Mouse (Mus musculus): ENCODE results near the gene Grin3b. TPM values are rescaled to one million over a fixed set of nuclear protein-coding genes. Genes with fewer than 3 reads are reported as not detected.

Grin3b gene
- polyA plus RNA-seq, 1 experiment from 2014 or later: 0.28 TPM

DNA sequence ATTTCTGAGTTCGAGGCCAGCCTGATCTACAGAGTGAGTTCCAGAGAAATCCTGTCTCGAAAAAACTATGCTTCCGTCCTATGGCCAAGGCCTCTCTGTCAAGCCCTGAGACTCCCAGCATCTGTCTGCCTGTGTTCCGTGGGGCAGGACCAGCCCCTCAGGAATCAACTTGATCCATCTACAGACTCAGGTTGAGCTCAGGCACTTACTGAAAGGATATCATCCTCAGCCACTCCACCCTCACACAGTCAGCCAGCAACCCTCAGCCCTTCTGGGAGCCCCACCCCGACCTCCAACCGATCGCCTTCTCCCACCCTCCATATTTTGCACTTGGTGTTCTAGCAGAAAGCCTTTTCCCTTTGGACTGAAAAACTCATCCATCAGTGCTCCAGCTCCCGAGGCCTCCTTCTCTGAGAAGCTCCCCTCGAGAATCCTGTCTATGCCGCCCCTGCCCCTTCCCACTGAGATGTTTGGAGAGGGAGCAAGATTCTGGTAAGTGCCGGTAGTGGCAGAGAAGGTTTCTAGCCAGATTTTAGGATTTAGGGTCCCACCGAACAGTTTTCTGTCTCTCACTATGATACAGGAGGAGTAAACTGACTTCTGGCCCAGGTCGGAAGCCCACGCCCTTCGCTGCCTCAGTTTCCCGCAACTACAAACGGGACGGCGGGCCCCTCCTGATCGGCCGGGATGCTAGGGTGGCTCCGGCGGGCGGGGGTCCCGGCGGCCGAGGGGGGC, 17.4 kb downstream of the Grin3b start:
- peaks cover 23% of the 10 kb centered on the region for H3K36me3 ChIP-seq
- H3K9me3 ChIP-seq (replicated peaks): 0 out of 2 replicates have a peak, but pooled peaks cover 4% of the 10 kb centered on the region
- 10% methylated on average over 27 of the region's 27 CpGs for WGBS
- H3K27me3 ChIP-seq (ENCODE audit: low read depth, poor library complexity, severe bottlenecking): no peaks in the 10 kb centered on the region
- peaks cover 64% of the 10 kb centered on the region for H3K4me1 ChIP-seq
- DNase-seq (ENCODE audit: low spot score): no peak
- H3K4me3 ChIP-seq: peak overlapping the region; percentile 65
- peak overlapping the region; percentile 93 for H3K27ac ChIP-seq

DNA sequence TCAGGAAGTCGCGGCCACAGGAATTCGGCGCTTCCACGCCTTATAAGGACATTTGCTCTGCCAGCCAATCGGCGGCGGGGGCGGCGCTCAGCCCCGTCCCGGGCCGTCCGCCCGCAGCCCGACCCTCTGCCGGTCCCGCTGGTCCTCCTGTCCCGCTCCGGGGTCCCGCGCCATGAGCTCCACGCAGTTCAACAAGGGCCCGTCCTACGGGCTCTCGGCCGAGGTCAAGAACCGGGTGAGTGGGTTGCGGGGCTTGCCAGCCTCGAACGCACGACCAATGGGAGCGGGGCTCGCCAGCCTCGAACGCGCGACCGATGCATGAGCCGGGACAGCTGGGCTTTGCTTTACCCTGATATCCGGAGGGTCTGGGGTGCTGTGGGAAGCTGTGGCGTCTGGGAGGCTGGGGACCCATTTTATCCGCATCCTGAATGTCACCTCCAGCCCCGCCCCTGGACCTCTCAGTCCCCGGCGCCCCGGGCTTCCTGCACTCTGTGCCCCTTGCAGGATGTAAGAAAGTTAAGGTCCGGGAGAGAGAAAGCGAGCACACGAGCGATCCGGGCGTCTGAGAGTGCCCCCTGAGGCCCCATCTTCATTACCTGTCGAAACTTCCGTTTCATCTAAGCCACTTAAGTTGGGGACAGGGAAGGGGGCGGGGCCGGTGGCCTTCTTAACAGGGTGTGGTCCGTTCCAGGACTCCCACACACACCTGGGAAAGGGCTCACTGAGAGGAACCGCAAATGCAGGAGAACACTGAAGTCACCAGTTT, 18.2 kb downstream of the Grin3b start, which contains the start of gene Cnn2:
TSS of gene Cnn2 (plus strand) at position 79 of the 766 bp plus-strand sequence.
- peak within 1 kb of the TSS; percentile 65 for H3K4me3 ChIP-seq
- H3K36me3 ChIP-seq: peaks cover 31% of the 10 kb centered on the region
- peak within 1 kb of the TSS; percentile 93 for H3K27ac ChIP-seq
- 0 out of 2 replicates have a peak, but pooled peaks cover 4% of the 10 kb centered on the region for H3K9me3 ChIP-seq (replicated peaks)
- under 1% methylated on average over 59 of the region's 59 CpGs for WGBS
- peak; percentile 83 for DNase-seq (ENCODE audit: low spot score)
- peaks cover 56% of the 10 kb centered on the region for H3K4me1 ChIP-seq
- no peaks in the 10 kb centered on the region for H3K27me3 ChIP-seq (ENCODE audit: low read depth, poor library complexity, severe bottlenecking)

GRCm38 (mm10) chr10:79989272-79989786, 18.8 kb downstream of the Grin3b start:
- 36% methylated on average over 8 of the region's 8 CpGs for WGBS
- Histone ChIP-seq H3K4me3 (peak overlapping the region; percentile 65), H3K9me3 (replicated peaks) (0 out of 2 replicates have a peak, but pooled peaks cover 4% of the 10 kb centered on the region), H3K27me3 (ENCODE audit: low read depth, poor library complexity, severe bottlenecking) (no peaks in the 10 kb centered on the region), H3K4me1 (peaks cover 56% of the 10 kb centered on the region), H3K36me3 (peaks cover 37% of the 10 kb centered on the region), H3K27ac (peak overlapping the region; percentile 93)
- peak; percentile 58 for DNase-seq (ENCODE audit: low spot score)

DNA sequence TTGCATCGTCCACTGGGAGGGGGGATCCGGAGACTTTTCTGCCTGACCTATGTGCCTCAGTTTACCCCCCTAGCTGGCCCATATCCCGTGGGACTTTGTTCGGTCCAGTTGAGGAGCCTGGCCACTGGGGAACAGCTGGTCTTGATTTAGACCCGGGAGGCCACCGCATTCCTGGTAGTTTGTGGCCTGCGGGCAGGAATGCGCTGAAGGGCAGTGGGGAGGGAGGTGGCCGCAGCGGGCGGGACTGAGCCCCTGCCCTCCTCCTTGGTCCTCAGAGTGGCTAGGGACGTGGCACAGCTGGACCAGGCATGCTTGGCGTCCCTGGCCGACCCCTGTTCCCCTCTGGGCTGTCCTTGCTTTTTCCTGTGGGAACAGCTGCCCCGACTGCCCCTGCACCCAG, 19.4 kb downstream of the Grin3b start:
- Histone ChIP-seq H3K9me3 (replicated peaks) (0 out of 2 replicates have a peak, but pooled peaks cover 4% of the 10 kb centered on the region), H3K27me3 (ENCODE audit: low read depth, poor library complexity, severe bottlenecking) (no peaks in the 10 kb centered on the region), H3K27ac (peak overlapping the region; percentile 93), H3K4me3 (peak overlapping the region; percentile 65), H3K4me1 (peaks cover 56% of the 10 kb centered on the region), H3K36me3 (peaks cover 43% of the 10 kb centered on the region)
- DNase-seq (ENCODE audit: low spot score): peak; percentile 86
- WGBS: 6% methylated on average over 15 of the region's 15 CpGs

DNA sequence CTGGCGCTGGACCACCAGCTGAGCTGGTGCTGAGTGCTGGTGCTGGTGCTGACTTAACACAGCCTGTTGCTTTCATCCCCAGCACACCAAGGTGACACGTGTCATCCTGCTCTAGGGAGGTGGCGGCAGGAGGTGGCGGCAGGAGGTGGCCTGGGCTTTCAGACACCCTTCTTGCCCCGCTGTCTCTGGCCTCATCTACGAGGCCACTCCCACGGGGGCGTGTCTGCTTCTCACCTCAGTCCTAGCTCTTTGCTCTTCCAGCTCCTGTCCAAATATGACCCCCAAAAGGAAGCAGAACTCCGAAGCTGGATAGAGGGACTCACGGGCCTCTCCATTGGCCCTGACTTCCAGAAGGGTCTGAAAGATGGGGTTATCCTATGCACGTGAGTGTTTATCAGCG, 20.6 kb downstream of the Grin3b start:
- Histone ChIP-seq H3K27ac (peak overlapping the region; percentile 12), H3K27me3 (ENCODE audit: low read depth, poor library complexity, severe bottlenecking) (no peaks in the 10 kb centered on the region), H3K4me3 (peak overlapping the region; percentile 65), H3K36me3 (peaks cover 54% of the 10 kb centered on the region), H3K4me1 (peaks cover 50% of the 10 kb centered on the region), H3K9me3 (replicated peaks) (0 out of 2 replicates have a peak, but pooled peaks cover 4% of the 10 kb centered on the region)
- DNase-seq (ENCODE audit: low spot score): no peak
- WGBS: 62% methylated on average over 12 of the region's 12 CpGs

DNA sequence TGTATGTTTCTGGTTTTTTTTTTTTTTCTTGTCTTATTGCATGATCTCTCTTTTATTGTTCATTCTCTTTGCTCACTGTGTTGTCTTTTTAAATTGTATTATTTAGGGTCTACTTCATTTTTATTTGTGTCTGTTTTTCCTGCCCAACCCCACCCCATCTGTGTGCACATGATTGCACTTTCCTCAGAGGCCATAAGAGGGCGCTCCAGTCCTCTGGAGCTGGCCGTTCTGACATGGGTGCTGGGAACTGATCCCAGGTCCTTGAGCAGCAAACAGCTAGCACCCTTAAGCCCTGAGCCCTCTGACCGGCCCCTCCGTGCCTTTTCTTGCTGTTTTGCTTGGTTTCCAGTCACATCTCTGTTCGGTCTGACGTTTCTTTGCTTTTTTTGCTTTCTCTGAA, 21.0 kb downstream of the Grin3b start:
- H3K27me3 ChIP-seq (ENCODE audit: low read depth, poor library complexity, severe bottlenecking): no peaks in the 10 kb centered on the region
- no peak overlapping the region for H3K27ac ChIP-seq
- no peak for DNase-seq (ENCODE audit: low spot score)
- 0 out of 2 replicates have a peak overlapping the region, but pooled peaks have one; percentile 1 for H3K4me3 ChIP-seq
- peaks cover 50% of the 10 kb centered on the region for H3K4me1 ChIP-seq
- H3K36me3 ChIP-seq: peaks cover 54% of the 10 kb centered on the region
- H3K9me3 ChIP-seq (replicated peaks): 0 out of 2 replicates have a peak, but pooled peaks cover 4% of the 10 kb centered on the region
- 87% methylated on average over 6 of the region's 6 CpGs for WGBS

GRCm38 (mm10) chr10:79994397-79995115, 24.0 kb downstream of the Grin3b start:
- Histone ChIP-seq H3K27me3 (ENCODE audit: low read depth, poor library complexity, severe bottlenecking) (peaks cover 22% of the 10 kb centered on the region), H3K4me1 (peaks cover 39% of the 10 kb centered on the region), H3K27ac (no peak overlapping the region), H3K9me3 (replicated peaks) (0 out of 2 replicates have a peak, but pooled peaks cover 4% of the 10 kb centered on the region), H3K36me3 (peaks cover 54% of the 10 kb centered on the region), H3K4me3 (no peak overlapping the region)
- 93% methylated on average over 16 of the region's 16 CpGs for WGBS
- DNase-seq (ENCODE audit: low spot score): no peak

DNA sequence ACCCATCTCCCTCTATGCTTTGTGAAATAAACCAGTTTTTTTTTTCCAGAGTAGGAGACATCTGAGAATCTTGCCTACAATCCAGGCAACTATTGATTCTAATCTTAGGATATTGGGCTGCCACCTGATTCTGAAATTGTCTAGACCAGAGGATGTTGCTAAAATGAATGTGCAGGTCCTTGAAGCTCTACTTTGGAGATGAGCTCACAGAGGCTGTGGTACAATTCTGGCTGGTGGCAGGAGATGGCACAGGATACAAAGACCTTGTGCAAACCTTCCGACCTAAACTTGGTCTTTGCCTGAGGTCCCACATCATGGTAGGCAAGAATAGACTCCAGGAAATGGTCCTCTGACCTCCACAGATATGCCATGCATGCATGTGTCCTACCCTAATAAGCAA, 25.1 kb downstream of the Grin3b start:
- Histone ChIP-seq H3K9me3 (replicated peaks) (0 out of 2 replicates have a peak, but pooled peaks cover 4% of the 10 kb centered on the region), H3K4me3 (peak overlapping the region; percentile 55; the same call in 1 of the 2 replicates), H3K36me3 (peaks cover 54% of the 10 kb centered on the region), H3K27me3 (ENCODE audit: low read depth, poor library complexity, severe bottlenecking) (peaks cover 32% of the 10 kb centered on the region), H3K4me1 (peaks cover 30% of the 10 kb centered on the region), H3K27ac (0 out of 2 replicates have a peak overlapping the region, but pooled peaks have one; percentile 81)
- no peak for DNase-seq (ENCODE audit: low spot score)
- WGBS: 97% methylated on average over 1 of the region's 1 CpGs

- Histone ChIP-seq H3K36me3 (peaks cover 46% of the 10 kb centered on the region), H3K4me1 (peaks cover 24% of the 10 kb centered on the region), H3K27me3 (ENCODE audit: low read depth, poor library complexity, severe bottlenecking) (peaks cover 41% of the 10 kb centered on the region), H3K27ac (peak within 1 kb of the TSS; percentile 81), H3K4me3 (peak within 1 kb of the TSS; percentile 55), H3K9me3 (replicated peaks) (no peaks in the 10 kb centered on the region)
- WGBS: under 1% methylated on average over 34 of the region's 34 CpGs
- peak; percentile 96 for DNase-seq (ENCODE audit: low spot score)
Measured at GRCm38 (mm10) chr10:79996272-79997033, 25.9 kb downstream of the Grin3b start, which contains the start of gene Abca7. TSS of gene Abca7 (plus strand) at chr10:79996494.

DNA sequence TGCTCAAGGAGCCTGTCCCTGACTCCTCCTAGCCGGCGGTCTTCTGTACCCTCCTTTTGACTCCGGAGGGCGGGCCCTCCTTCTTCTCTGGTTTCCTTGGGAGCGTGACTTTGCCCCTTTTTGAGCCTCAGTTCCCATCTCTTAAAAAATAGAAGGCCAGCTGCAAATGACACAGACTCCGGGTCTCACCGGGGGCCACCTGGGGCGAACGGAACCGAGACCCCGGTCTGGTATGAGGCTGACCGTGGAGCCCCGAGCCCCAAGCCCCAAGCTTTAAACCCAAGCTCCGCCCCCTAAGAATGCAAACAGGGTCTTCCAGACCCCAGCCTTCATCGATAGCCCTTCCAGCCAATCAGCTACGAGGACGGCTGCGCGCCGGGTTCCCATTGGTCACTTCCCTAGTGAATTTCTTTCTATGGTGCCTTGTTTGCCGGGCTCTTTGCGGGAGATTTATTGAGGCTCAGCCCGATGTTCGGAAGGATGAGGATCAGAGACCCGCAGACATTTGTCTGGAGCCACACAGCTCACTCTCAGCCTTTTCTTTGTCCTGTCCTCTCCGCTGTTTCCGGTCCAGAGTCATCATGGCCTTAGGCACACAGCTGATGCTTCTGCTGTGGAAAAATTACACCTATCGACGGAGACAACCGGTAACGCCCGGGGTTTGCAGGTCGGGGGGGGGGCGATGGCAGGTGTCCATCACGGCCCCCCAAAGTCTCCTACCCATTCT, 26.7 kb downstream of the Grin3b start:
- peak; percentile 89 for DNase-seq (ENCODE audit: low spot score)
- Histone ChIP-seq H3K4me1 (peaks cover 26% of the 10 kb centered on the region), H3K4me3 (peak overlapping the region; percentile 55), H3K9me3 (replicated peaks) (no peaks in the 10 kb centered on the region), H3K27ac (peak overlapping the region; percentile 81), H3K36me3 (peaks cover 38% of the 10 kb centered on the region), H3K27me3 (ENCODE audit: low read depth, poor library complexity, severe bottlenecking) (peaks cover 48% of the 10 kb centered on the region)
- under 1% methylated on average over 35 of the region's 35 CpGs for WGBS

GRCm38 (mm10) chr10:79997819-79998218, 27.3 kb downstream of the Grin3b start:
- 7% methylated on average over 15 of the region's 15 CpGs for WGBS
- peaks cover 54% of the 10 kb centered on the region for H3K27me3 ChIP-seq (ENCODE audit: low read depth, poor library complexity, severe bottlenecking)
- H3K4me1 ChIP-seq: peaks cover 33% of the 10 kb centered on the region
- peak overlapping the region; percentile 81 for H3K27ac ChIP-seq
- peaks cover 32% of the 10 kb centered on the region for H3K36me3 ChIP-seq
- DNase-seq (ENCODE audit: low spot score): no peak
- peak overlapping the region; percentile 55 for H3K4me3 ChIP-seq
- H3K9me3 ChIP-seq (replicated peaks): no peaks in the 10 kb centered on the region
